Mouse (Mus musculus) olfactory bulb, adult 2 months (tissue): ENCODE data around the gene Frmd4b.

Experiments used
- CTCF ChIP-seq: fragments of 200-500 bp; IDR thresholded peaks from 2 replicates; pipeline ENCODE4 v1.5.1; 2012; ENCODE audit warnings: low read depth, mild to moderate bottlenecking, low read length, moderate library complexity; ENCODE audit not compliant: insufficient read depth
- POLR2A ChIP-seq: fragments of 200-500 bp; IDR thresholded peaks from 2 replicates; pipeline ENCODE4 v1.6.1; 2012; ENCODE audit warnings: mild to moderate bottlenecking, low read depth, low read length, moderate library complexity; ENCODE audit not compliant: insufficient read depth

DNA sequence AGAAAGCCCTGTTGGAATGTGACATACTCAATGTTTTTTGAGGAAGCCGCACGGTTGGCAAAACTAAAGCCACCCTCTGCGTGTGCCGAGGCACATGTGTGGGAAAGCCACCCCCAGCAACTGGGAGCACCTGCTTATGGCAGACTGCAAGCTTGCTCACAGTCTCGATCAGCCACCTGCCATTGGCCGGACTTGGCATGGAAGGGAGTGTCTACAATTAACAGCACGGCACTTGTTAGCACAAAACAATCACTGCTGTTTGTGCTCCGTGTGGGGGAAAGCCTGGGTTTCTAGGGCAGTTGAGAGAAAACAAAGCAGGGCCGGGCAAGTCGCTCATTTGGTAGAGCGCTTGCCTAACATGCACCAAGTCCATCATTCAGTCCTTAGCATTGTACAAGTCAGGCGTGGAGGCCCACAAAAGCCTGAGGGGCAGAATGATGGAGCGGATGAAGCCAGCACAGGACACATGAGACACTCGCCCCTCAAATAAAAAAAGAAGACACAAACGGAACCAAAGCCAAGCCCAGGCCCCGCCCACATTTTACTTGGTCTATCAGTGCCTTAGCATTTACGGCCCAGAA, 277.0 kb downstream of the Frmd4b start:
- TF ChIP-seq POLR2A = no peak
- TF ChIP-seq CTCF = no peak
